In genomic region chr2:127435135-127435534, GRCm38 (mm10) we compare ENCODE assay signal across 8 mouse cellular contexts. TPM values are rescaled to one million over a fixed set of nuclear protein-coding genes. Genes with fewer than 3 reads are reported as not detected.
DNase-seq lines count a peak whose midpoint lies in the region; ATAC-seq lines count a peak whose summit lies in the region.

No protein-coding gene starts in this region.

- no peaks in the 10 kb centered on the region for H3K27me3 ChIP-seq in liver, embryonic 15.5 days

- peak; percentile 57 for ATAC-seq in common myeloid progenitor, adult 5-6 weeks (replicated peaks; ENCODE audit: low read depth, poor library complexity, severe bottlenecking)
- peak; percentile 31 for ATAC-seq in liver, embryonic 15.5 days (ENCODE audit: insufficient read depth)
- no peak for ATAC-seq in monocyte, adult 5-6 weeks (replicated peaks; ENCODE audit: insufficient number of reproducible peaks, low FRiP score, low TSS enrichment, poor library complexity, severe bottlenecking)

- DNase-seq in gastrocnemius, postnatal 10 days, result peak; percentile 34
- no peak for DNase-seq in gastrocnemius, postnatal 36 days
- DNase-seq in ovary, postnatal 14 days (ENCODE audit: low spot score), result peak; percentile 10
- DNase-seq in ovary, adult 18-20 months (ENCODE audit: low spot score), result no peak
- DNase-seq in urinary bladder, postnatal 36 days (ENCODE audit: low spot score in 2 of 2), result no peak

- H3K4me3 ChIP-seq in liver, embryonic 15.5 days (replicated peaks), result no peak overlapping the region

- intact Hi-C loops in gastrocnemius, postnatal 36 days (cut with DNase I), result no loop called here

- no peaks in the 10 kb centered on the region for H3K9me3 ChIP-seq in liver, embryonic 15.5 days (replicated peaks)

- peaks cover 35% of the 10 kb centered on the region for H3K36me3 ChIP-seq in liver, embryonic 15.5 days (replicated peaks)

- H3K27ac ChIP-seq in liver, embryonic 15.5 days (replicated peaks), result no peak overlapping the region

- peaks cover 32% of the 10 kb centered on the region for H3K4me1 ChIP-seq in liver, embryonic 15.5 days (replicated peaks)

- 8% methylated on average over 2 of the region's 2 CpGs for WGBS in liver, embryonic 15.5 days (ENCODE audit: insufficient replicate concordance)

- no peak overlapping the region for H3K4me2 ChIP-seq in liver, embryonic 15.5 days

- no peak overlapping the region for H3K9ac ChIP-seq in liver, embryonic 15.5 days

RNA-seq across cellular contexts. Expression of gene Fahd2a, which starts 9.2 kb away (rescaled TPM):
- 10 to 100 TPM; 10.1 to 12.4 TPM for total RNA-seq in gastrocnemius, postnatal 10 days (2021)
- total RNA-seq in gastrocnemius, postnatal 36 days (2021), result 10 to 100 TPM; 22.0 to 22.7 TPM
- 5.6 and 12.8 TPM in 2 replicates for total RNA-seq in common myeloid progenitor, adult 5-6 weeks (2017)
- polyA plus RNA-seq in liver, embryonic 15.5 days (2015; fragmentation: Nextera tagmentation; extraction: Ambion mirVana), result 14.0 and 15.4 TPM in 2 replicates
- 6.5 to 14.6 TPM (median 7.1 TPM) in 3 replicates for total RNA-seq in monocyte, adult 5-6 weeks (2017)

RNA-seq across cellular contexts. Expression of gene Gpat2, which starts 10.1 kb away (rescaled TPM):
- total RNA-seq in gastrocnemius, postnatal 10 days (2021), result under 1 TPM; 0.09 TPM
- total RNA-seq in gastrocnemius, postnatal 36 days (2021), result not detected
- not detected in 2 replicates for total RNA-seq in common myeloid progenitor, adult 5-6 weeks (2017)
- polyA plus RNA-seq in liver, embryonic 15.5 days (2015; fragmentation: Nextera tagmentation; extraction: Ambion mirVana), result 0.35 and 0.63 TPM in 2 replicates
- not detected in 3 replicates for total RNA-seq in monocyte, adult 5-6 weeks (2017)

Comparison
In these comparisons a context has a peak if more than half of its experiments do, and no peak if none do; other contexts are left out.
1. DNase-seq: peak in gastrocnemius, postnatal 10 days (single experiment) and ovary, postnatal 14 days (single experiment); none in gastrocnemius, postnatal 36 days (0 of 2), ovary, adult 18-20 months (single experiment) and urinary bladder, postnatal 36 days (0 of 2).